Comparison of ENCODE assay signal across 8 mouse cellular contexts in the genomic region with DNA sequence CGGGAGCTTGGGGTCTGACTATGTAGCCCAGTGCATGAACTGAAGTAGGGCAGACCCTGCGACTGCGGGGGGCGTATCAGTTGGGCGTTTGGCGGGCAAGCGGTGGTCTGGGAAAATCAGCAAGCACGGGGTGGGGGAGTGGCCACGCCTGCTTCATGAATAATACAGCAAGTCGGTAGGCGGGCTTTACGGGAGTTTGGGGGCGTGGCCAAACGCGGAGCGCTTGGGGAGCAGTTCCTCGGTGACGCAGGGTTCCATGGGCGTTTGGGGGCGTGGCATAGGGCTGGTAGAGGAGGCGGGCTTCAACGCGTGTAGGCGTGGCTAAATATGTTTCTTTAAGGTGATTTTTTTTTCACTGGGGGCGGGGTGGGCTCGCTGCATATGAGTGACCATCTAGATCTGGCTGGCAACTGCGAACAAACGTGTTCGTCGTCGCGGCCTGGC. TPM values are rescaled to one million over a fixed set of nuclear protein-coding genes. Genes with fewer than 3 reads are reported as not detected.
DNase-seq lines count a peak whose midpoint lies in the region; ATAC-seq and TF ChIP-seq lines count a peak whose summit lies in the region.

No protein-coding gene starts in this region.

- no peak for TF ChIP-seq RAD21 in MEL (IDR thresholded peaks at IDR 0.05; ENCODE audit: low read depth, low read length)

- H3K9ac ChIP-seq in MEL (ENCODE audit: control insufficient read depth, low read depth, low read length, poor library complexity, severe bottlenecking): peak overlapping the region; percentile 61
- peak overlapping the region; percentile 84 for H3K9ac ChIP-seq in forebrain, postnatal 0 days
- H3K9ac ChIP-seq in lung, postnatal 0 days (replicated peaks; ENCODE audit: low read depth): peak overlapping the region; percentile 27

- WGBS in cerebellum, adult 2 months: 1% methylated on average over 32 of the region's 32 CpGs
- WGBS in forebrain, postnatal 0 days: under 1% methylated on average over 32 of the region's 32 CpGs
- WGBS in lung, postnatal 0 days: 1% methylated on average over 32 of the region's 32 CpGs

- DNase-seq in MEL (ENCODE audit: low read depth, low spot score): peak; percentile 98
- peak; percentile 98 to 99 for DNase-seq in cerebellum, adult 2 months
- peak; percentile 100 for DNase-seq in forebrain, postnatal 0 days
- DNase-seq in heart, postnatal 4 days: peak; percentile 100
- peak; percentile 99 for DNase-seq in layer of hippocampus, adult 8-10 months (ENCODE audit: low spot score in 2 of 2)
- DNase-seq in lung, postnatal 0 days (ENCODE audit: low spot score): peak; percentile 99
- DNase-seq in ovary, postnatal 14 days (ENCODE audit: low spot score): peak; percentile 100
- peak; percentile 100 for DNase-seq in thymus, postnatal 14 days

- peaks cover 0 to 12% of the 10 kb centered on the region in 2 experiments; a peak in 1 of 4 replicates for H3K4me1 ChIP-seq in MEL (ENCODE audit: control insufficient read depth in 1 of 2, insufficient read depth in 2 of 2, low read length in 2 of 2)
- H3K4me1 ChIP-seq in cerebellum, adult 2 months (ENCODE audit: control insufficient read depth, insufficient read depth, low read length): peaks cover 11% of the 10 kb centered on the region
- H3K4me1 ChIP-seq in forebrain, postnatal 0 days (ENCODE audit: insufficient read depth): peaks cover 11% of the 10 kb centered on the region; the same call in 1 of the 2 replicates
- peaks cover 11% of the 10 kb centered on the region for H3K4me1 ChIP-seq in lung, postnatal 0 days (ENCODE audit: insufficient read depth, low read depth, low read length)

- no peak for TF ChIP-seq EP300 in MEL (IDR thresholded peaks at IDR 0.05; ENCODE audit: low read depth in 1 of 2, low read length in 2 of 2)
- TF ChIP-seq EP300 in lung, postnatal 0 days (IDR thresholded peaks at IDR 0.05): no peak

- no peaks in the 10 kb centered on the region for H3K27me3 ChIP-seq in MEL (ENCODE audit: control insufficient read depth in 1 of 2, insufficient read depth in 2 of 2, low read length in 2 of 2)
- H3K27me3 ChIP-seq in cerebellum, adult 2 months (ENCODE audit: control insufficient read depth, insufficient read depth, low read length): no peaks in the 10 kb centered on the region
- no peaks in the 10 kb centered on the region for H3K27me3 ChIP-seq in forebrain, postnatal 0 days (ENCODE audit: insufficient read depth, low read length)
- no peaks in the 10 kb centered on the region for H3K27me3 ChIP-seq in lung, postnatal 0 days (replicated peaks; ENCODE audit: insufficient read depth, low read length)

- TF ChIP-seq POLR2A in MEL (IDR thresholded peaks at IDR 0.05; ENCODE audit: control insufficient read depth in 1 of 2, insufficient read depth in 1 of 2, low read depth in 1 of 2, low read length in 2 of 2, poor library complexity in 1 of 2): peak in 1 of 2 experiments; percentile 41; a peak in 1 of 4 replicates
- 0 out of 2 replicates have a peak, but pooled peaks have one; percentile 13 for TF ChIP-seq POLR2A in cerebellum, adult 2 months (IDR thresholded peaks at IDR 0.05; ENCODE audit: borderline replicate concordance, insufficient read depth, low read length)

- peak overlapping the region; percentile 68 for H3K27ac ChIP-seq in MEL (ENCODE audit: control insufficient read depth, low read depth, low read length)
- H3K27ac ChIP-seq in cerebellum, adult 2 months (ENCODE audit: insufficient read depth, low read length): peak overlapping the region; percentile 48
- H3K27ac ChIP-seq in forebrain, postnatal 0 days (ENCODE audit: low read depth, low read length): peak overlapping the region; percentile 91
- H3K27ac ChIP-seq in lung, postnatal 0 days (ENCODE audit: low read length): peak overlapping the region; percentile 95

- no peak for TF ChIP-seq CTCF in MEL (IDR thresholded peaks at IDR 0.05 in 2 of 3, conservative IDR thresholded peaks at IDR 0.05 in 1 of 3; ENCODE audit: control insufficient read depth in 1 of 3, insufficient read depth in 1 of 3, low read depth in 2 of 3, low read length in 3 of 3, poor library complexity in 1 of 3, severe bottlenecking in 1 of 3)
- TF ChIP-seq CTCF in cerebellum, adult 2 months (IDR thresholded peaks at IDR 0.05; ENCODE audit: borderline replicate concordance, insufficient read depth, low read depth, low read length): no peak
- no peak for TF ChIP-seq CTCF in forebrain, postnatal 0 days (IDR thresholded peaks at IDR 0.05; ENCODE audit: low read depth)
- no peak for TF ChIP-seq CTCF in lung, postnatal 0 days (IDR thresholded peaks at IDR 0.05)

- no peaks in the 10 kb centered on the region for H3K9me3 ChIP-seq in MEL (replicated peaks; ENCODE audit: insufficient read depth, low read length)
- H3K9me3 ChIP-seq in forebrain, postnatal 0 days (ENCODE audit: low read length): no peaks in the 10 kb centered on the region
- no peaks in the 10 kb centered on the region for H3K9me3 ChIP-seq in lung, postnatal 0 days (ENCODE audit: low read length)

- H3K4me3 ChIP-seq in MEL (ENCODE audit: control insufficient read depth in 1 of 2, insufficient read depth in 1 of 2, low read depth in 2 of 2, low read length in 2 of 2): peak overlapping the region; percentile 61 to 69
- H3K4me3 ChIP-seq in cerebellum, adult 2 months (replicated peaks; ENCODE audit: insufficient read depth, low read depth, low read length): peak overlapping the region; percentile 61
- peak overlapping the region; percentile 90 for H3K4me3 ChIP-seq in forebrain, postnatal 0 days (ENCODE audit: low read depth, low read length)
- peak overlapping the region; percentile 90 for H3K4me3 ChIP-seq in lung, postnatal 0 days (ENCODE audit: low read depth, low read length)

- peaks cover 39% of the 10 kb centered on the region for H3K79me2 ChIP-seq in MEL (ENCODE audit: control insufficient read depth, insufficient read depth, low read length, poor library complexity)

- no peaks in the 10 kb centered on the region for H3K36me3 ChIP-seq in MEL (ENCODE audit: control insufficient read depth in 1 of 2, insufficient read depth in 2 of 2, low read length in 2 of 2)
- peaks cover 34% of the 10 kb centered on the region for H3K36me3 ChIP-seq in forebrain, postnatal 0 days (ENCODE audit: insufficient read depth)
- H3K36me3 ChIP-seq in lung, postnatal 0 days (ENCODE audit: insufficient read depth, low read length): 0 out of 2 replicates have a peak, but pooled peaks cover 8% of the 10 kb centered on the region

- ATAC-seq in forebrain, postnatal 0 days: peak; percentile 85
- ATAC-seq in lung, postnatal 0 days: peak; percentile 76

- peak overlapping the region; percentile 93 for H3K4me2 ChIP-seq in forebrain, postnatal 0 days (ENCODE audit: low read depth)
- peak overlapping the region; percentile 85 for H3K4me2 ChIP-seq in lung, postnatal 0 days (replicated peaks; ENCODE audit: low read depth, low read length)

RNA-seq across cellular contexts. Expression of a gene that starts 0.6 kb away (rescaled TPM):
- total RNA-seq in MEL (2012; rRNA removed): 10.8 and 12.4 TPM in 2 replicates
- 10 to 100 TPM in 1 of 2 experiments, not detected in 1; 25.9 TPM for polyA plus RNA-seq in MEL (2012; ENCODE audit: insufficient read depth in 1 of 2, insufficient read length in 2 of 2, low read depth in 1 of 2, low replicate concordance in 2 of 2, missing spikeins in 1 of 2)
- polyA plus RNA-seq in cerebellum, adult 2 months (2012; rRNA removed): 27.9 and 29.1 TPM in 2 replicates
- total RNA-seq in forebrain, postnatal 0 days (2014; rRNA removed): 16.2 and 18.4 TPM in 2 replicates
- polyA plus RNA-seq in forebrain, postnatal 0 days (2015; fragmentation: Nextera tagmentation; extraction: Ambion mirVana): 9.7 and 11.0 TPM in 2 replicates
- 10 to 100 TPM; 16.7 to 17.6 TPM for total RNA-seq in heart, postnatal 4 days (2021)
- 10 to 100 TPM; 19.6 to 22.0 (median 20.8) TPM for total RNA-seq in layer of hippocampus, adult 8-10 months (2022)
- polyA plus RNA-seq in lung, postnatal 0 days (2015; fragmentation: Nextera tagmentation; extraction: Ambion mirVana): 11.8 and 13.0 TPM in 2 replicates

RNA-seq across cellular contexts. Expression of a gene that starts 10.9 kb away (rescaled TPM):
- 49.1 and 54.4 TPM in 2 replicates for total RNA-seq in MEL (2012; rRNA removed)
- polyA plus RNA-seq in MEL (2012; ENCODE audit: insufficient read depth in 1 of 2, insufficient read length in 2 of 2, low read depth in 1 of 2, low replicate concordance in 2 of 2, missing spikeins in 1 of 2): 10 to 100 TPM in 1 of 2 experiments, not detected in 1; 77.4 TPM
- 63.4 and 65.9 TPM in 2 replicates for polyA plus RNA-seq in cerebellum, adult 2 months (2012; rRNA removed)
- total RNA-seq in forebrain, postnatal 0 days (2014; rRNA removed): 39.1 and 43.5 TPM in 2 replicates
- polyA plus RNA-seq in forebrain, postnatal 0 days (2015; fragmentation: Nextera tagmentation; extraction: Ambion mirVana): 51.6 and 51.9 TPM in 2 replicates
- total RNA-seq in heart, postnatal 4 days (2021): 10 to 100 TPM; 67.5 to 76.9 TPM
- 10 to 100 TPM; 36.7 to 46.9 (median 39.6) TPM for total RNA-seq in layer of hippocampus, adult 8-10 months (2022)
- 56.1 and 62.4 TPM in 2 replicates for polyA plus RNA-seq in lung, postnatal 0 days (2015; fragmentation: Nextera tagmentation; extraction: Ambion mirVana)

RNA-seq across cellular contexts. Expression of a gene that starts 11.1 kb away (rescaled TPM):
- total RNA-seq in MEL (2012; rRNA removed): 212 and 215 TPM in 2 replicates
- polyA plus RNA-seq in MEL (2012; ENCODE audit: insufficient read depth in 1 of 2, insufficient read length in 2 of 2, low read depth in 1 of 2, low replicate concordance in 2 of 2, missing spikeins in 1 of 2): 100 to 1,000 TPM in 1 of 2 experiments, not detected in 1; 349 TPM
- polyA plus RNA-seq in cerebellum, adult 2 months (2012; rRNA removed): 531 and 552 TPM in 2 replicates
- total RNA-seq in forebrain, postnatal 0 days (2014; rRNA removed): 559 and 592 TPM in 2 replicates
- polyA plus RNA-seq in forebrain, postnatal 0 days (2015; fragmentation: Nextera tagmentation; extraction: Ambion mirVana): 385 and 426 TPM in 2 replicates
- 100 to 1,000 TPM; 204 to 207 TPM for total RNA-seq in heart, postnatal 4 days (2021)
- 100 to 1,000 TPM; 420 to 440 (median 425) TPM for total RNA-seq in layer of hippocampus, adult 8-10 months (2022)
- 222 and 228 TPM in 2 replicates for polyA plus RNA-seq in lung, postnatal 0 days (2015; fragmentation: Nextera tagmentation; extraction: Ambion mirVana)

RNA-seq across cellular contexts. Expression of a gene that starts 28.1 kb away (rescaled TPM):
- total RNA-seq in MEL (2012; rRNA removed): 3,582 and 3,633 TPM in 2 replicates
- 1,000 to 10,000 TPM in 1 of 2 experiments, not detected in 1; 2,814 TPM for polyA plus RNA-seq in MEL (2012; ENCODE audit: insufficient read depth in 1 of 2, insufficient read length in 2 of 2, low read depth in 1 of 2, low replicate concordance in 2 of 2, missing spikeins in 1 of 2)
- polyA plus RNA-seq in cerebellum, adult 2 months (2012; rRNA removed): 920 and 977 TPM in 2 replicates
- total RNA-seq in forebrain, postnatal 0 days (2014; rRNA removed): 459 and 595 TPM in 2 replicates
- 808 and 1,035 TPM in 2 replicates for polyA plus RNA-seq in forebrain, postnatal 0 days (2015; fragmentation: Nextera tagmentation; extraction: Ambion mirVana)
- total RNA-seq in heart, postnatal 4 days (2021): 1,000 to 10,000 TPM; 1,698 to 1,707 TPM
- total RNA-seq in layer of hippocampus, adult 8-10 months (2022): 1,000 to 10,000 TPM in 2 of 4 experiments, 100 to 1,000 TPM in 2; 772 to 1,065 (median 933) TPM
- 723 and 836 TPM in 2 replicates for polyA plus RNA-seq in lung, postnatal 0 days (2015; fragmentation: Nextera tagmentation; extraction: Ambion mirVana)

RNA-seq across cellular contexts. Expression of a gene that starts 32.1 kb away (rescaled TPM):
- total RNA-seq in MEL (2012; rRNA removed): 200 and 204 TPM in 2 replicates
- polyA plus RNA-seq in MEL (2012; ENCODE audit: insufficient read depth in 1 of 2, insufficient read length in 2 of 2, low read depth in 1 of 2, low replicate concordance in 2 of 2, missing spikeins in 1 of 2): 100 to 1,000 TPM in 1 of 2 experiments, not detected in 1; 145 TPM
- polyA plus RNA-seq in cerebellum, adult 2 months (2012; rRNA removed): 184 and 189 TPM in 2 replicates
- 130 and 148 TPM in 2 replicates for total RNA-seq in forebrain, postnatal 0 days (2014; rRNA removed)
- 200 and 247 TPM in 2 replicates for polyA plus RNA-seq in forebrain, postnatal 0 days (2015; fragmentation: Nextera tagmentation; extraction: Ambion mirVana)
- total RNA-seq in heart, postnatal 4 days (2021): 100 to 1,000 TPM in 1 of 2 experiments, 10 to 100 TPM in 1; 96.9 to 109 TPM
- total RNA-seq in layer of hippocampus, adult 8-10 months (2022): 100 to 1,000 TPM in 2 of 4 experiments, 10 to 100 TPM in 2; 86.4 to 104 (median 97.3) TPM
- polyA plus RNA-seq in lung, postnatal 0 days (2015; fragmentation: Nextera tagmentation; extraction: Ambion mirVana): 103 and 117 TPM in 2 replicates

Comparison
In these comparisons a context has a peak if more than half of its experiments do, and no peak if none do; other contexts are left out.
1. Peak in every context shown above with its lines: DNase-seq, ATAC-seq, H3K4me3 ChIP-seq and H3K27ac ChIP-seq.
2. H3K9ac ChIP-seq: peak in every context shown above with its lines; median percentile 84 in forebrain, postnatal 0 days; 61 in MEL; 27 in lung, postnatal 0 days.